Mouse (Mus musculus): ENCODE measurements around the gene Rap1gap2.

DNA sequence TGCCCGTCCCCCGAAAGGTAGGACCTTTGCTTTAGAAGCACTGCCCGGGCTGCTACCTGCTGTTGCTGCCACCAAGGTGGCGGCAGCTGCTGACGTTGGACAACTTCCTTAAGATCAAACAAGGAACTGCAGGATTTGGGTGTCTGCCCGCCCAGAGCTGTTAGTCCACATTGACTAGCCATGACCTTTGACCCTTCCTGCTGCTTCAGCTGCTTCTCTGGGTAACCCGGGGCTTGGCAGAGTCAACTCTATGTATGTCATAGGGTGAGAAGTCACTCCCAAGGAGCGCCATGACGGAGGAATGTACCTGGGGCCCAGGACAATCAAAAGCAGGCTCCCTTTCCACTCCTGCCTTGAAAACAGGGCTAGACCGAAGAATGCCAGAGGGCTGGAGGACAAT is 153.5 kb downstream of the Rap1gap2 start:
- no peak for TF ChIP-seq GATA1 (IDR thresholded peaks at IDR 0.05; ENCODE audit: borderline replicate concordance, low read length)
- TF ChIP-seq FLI1 (IDR thresholded peaks at IDR 0.05; ENCODE audit: low read length) = no peak
